Mouse (Mus musculus) neutrophil, adult 83 days (primary cell): ENCODE data around the gene 1810010H24Rik. TPM values are rescaled to one million over a fixed set of nuclear protein-coding genes. Genes with fewer than 3 reads are reported as not detected.

ENCODE experiments used
- total RNA-seq, 2 experiments: library from RNA; stranded (reverse); gene quantifications; one replicate each; pipeline ENCODE4 v1.2.4; 2023

The 1810010H24Rik gene
- total RNA-seq, result under 1 TPM; 0.46 to 0.64 TPM

GRCm38 (mm10) chr11:107025411-107026321 is at the start of gene 1810010H24Rik:
TSS of gene 1810010H24Rik (plus strand) at chr11:107025681.

GRCm38 (mm10) chr11:106999151-106999948 is 26.1 kb upstream of the 1810010H24Rik start, which contains the start of gene Kpna2:
TSS of gene Kpna2 (minus strand) at chr11:106999541.

Other genes with a start within 250 kb of the 1810010H24Rik start
- gene Polg2, start 246.1 kb upstream of the 1810010H24Rik start, total RNA-seq, result 10 to 100 TPM; 23.9 to 42.3 TPM
- gene Ddx5, start 236.5 kb upstream of the 1810010H24Rik start, total RNA-seq, result 1,000 to 10,000 TPM; 1,714 to 1,967 TPM
- gene Cep95, start 236.4 kb upstream of the 1810010H24Rik start, total RNA-seq, result 10 to 100 TPM; 16.8 to 18.4 TPM
- gene Smurf2, start 105.0 kb upstream of the 1810010H24Rik start, total RNA-seq, result 10 to 100 TPM; 29.0 to 35.0 TPM
- 100 to 1,000 TPM; 134 to 140 TPM for gene Kpna2, start 26.1 kb upstream of the 1810010H24Rik start, total RNA-seq
- 10 to 100 TPM; 51.3 to 56.5 TPM for gene Bptf, start 106.4 kb downstream of the 1810010H24Rik start, total RNA-seq
- 10 to 100 TPM; 11.4 to 11.6 TPM for gene Nol11, start 163.7 kb downstream of the 1810010H24Rik start, total RNA-seq